Mouse (Mus musculus): ENCODE data around the gene Notch3.
A peak's percentile ranks its signal among the peaks of the same experiment; 100 is the strongest.
"Not testable (repeated sequence)": the region's sequence is repeated elsewhere in the genome, so short reads cannot be mapped to it uniquely, and the experiment has no call there.

The Notch3 gene

GRCm38 (mm10) chr17:32117287-32117871, 49.3 kb downstream of the Notch3 start:
- no peak for DNase-seq

DNA sequence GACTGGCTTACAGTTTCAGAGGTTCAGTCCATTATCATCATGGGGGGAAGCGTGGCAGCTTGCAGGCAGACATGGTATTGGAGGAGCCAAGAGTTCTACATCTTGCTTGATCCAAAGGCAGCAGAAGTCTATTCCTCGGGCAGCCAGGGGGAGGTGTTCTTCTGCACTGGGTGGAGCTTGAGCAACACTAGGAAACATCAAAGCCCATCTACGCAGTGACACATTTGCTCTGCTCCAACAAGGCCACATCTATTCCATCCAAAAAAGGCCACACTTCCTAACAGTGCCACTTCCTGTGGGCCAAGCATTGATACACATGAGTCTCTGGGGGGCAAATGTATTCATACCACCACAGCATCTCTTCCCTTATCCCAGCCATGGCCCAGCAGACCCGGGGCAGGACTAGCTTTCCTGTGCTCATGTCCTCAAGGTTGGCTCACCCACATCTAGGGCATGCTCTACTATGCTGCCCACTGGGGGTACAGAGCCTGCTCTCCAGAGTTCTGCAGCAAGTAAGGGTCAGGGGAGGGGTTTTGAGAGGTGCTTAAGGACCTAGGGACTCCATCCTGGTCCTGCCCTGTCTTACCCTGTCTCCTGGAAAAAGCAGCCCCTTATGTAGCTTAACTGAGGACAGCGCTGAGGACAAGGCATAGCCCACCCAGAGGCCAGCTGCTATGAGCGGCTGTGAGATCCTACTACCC, 49.9 kb downstream of the Notch3 start:
- no peak for DNase-seq

DNA sequence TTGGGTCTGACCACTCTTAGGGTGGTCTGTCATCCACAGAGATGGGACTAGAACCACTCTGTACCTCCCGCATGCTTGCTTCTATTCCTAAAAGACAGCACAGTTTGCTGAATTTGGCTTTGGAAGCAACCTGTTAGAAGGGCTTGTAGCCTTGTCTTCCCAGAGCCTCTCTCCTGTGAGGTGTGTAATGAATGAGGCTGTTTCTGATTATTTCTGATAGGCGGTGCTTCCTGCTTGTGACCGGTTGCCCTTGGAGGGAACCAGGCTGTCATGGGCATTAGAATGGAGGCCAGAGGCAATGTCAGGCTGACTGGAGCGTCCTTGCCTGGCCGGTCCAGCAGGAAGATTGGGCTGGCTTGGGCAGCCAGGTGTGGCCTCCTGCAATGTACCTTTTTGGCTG, 52.2 kb downstream of the Notch3 start:
- not testable (repeated sequence) for DNase-seq

DNA sequence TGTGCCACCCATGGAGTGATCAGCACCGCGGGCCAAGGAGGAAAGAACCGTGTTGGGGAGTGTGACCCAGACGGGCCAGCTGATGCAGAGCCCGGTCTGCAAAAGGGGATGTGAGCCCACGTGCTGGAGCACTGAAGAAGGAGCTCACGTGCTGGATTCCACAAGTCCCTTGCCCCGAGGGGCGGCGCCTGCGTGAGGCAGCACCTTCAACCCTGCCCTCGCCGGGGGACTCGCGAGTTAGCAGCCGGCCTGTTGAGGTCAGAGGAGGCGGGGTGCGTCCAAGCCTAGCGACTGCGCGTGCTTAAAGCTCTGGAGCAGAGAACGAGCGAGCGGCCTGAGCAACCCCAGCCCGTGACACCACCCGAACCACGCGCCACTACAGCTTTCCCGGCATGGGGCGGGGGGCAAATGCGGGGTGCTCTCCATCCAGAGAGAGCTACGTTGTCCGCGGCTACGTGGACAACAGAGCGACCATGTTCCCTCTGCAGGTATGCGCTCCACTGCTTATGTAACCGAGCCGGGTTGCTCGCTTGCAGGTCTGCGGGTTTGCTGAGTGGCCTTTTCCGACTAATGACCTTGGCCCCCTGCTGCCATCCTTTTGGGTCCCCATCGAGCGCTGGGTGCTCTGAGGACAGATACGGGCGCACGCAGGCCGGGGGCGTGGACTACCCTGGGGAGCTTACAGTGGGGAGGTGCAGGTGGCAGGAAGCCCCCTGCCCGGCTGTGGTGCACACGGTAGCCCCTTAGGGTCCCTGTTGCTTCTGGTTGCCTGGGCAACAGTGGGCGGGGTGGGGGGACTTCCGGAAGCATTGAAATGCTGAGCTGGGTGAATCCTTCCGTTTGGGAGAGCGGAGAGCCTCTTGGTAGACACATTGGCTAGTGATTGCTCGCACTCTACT, 52.9 kb downstream of the Notch3 start:
- peak; percentile 71 for DNase-seq

GRCm38 (mm10) chr17:32113255-32113522, 53.5 kb downstream of the Notch3 start:
- peak; percentile 45 for DNase-seq

DNA sequence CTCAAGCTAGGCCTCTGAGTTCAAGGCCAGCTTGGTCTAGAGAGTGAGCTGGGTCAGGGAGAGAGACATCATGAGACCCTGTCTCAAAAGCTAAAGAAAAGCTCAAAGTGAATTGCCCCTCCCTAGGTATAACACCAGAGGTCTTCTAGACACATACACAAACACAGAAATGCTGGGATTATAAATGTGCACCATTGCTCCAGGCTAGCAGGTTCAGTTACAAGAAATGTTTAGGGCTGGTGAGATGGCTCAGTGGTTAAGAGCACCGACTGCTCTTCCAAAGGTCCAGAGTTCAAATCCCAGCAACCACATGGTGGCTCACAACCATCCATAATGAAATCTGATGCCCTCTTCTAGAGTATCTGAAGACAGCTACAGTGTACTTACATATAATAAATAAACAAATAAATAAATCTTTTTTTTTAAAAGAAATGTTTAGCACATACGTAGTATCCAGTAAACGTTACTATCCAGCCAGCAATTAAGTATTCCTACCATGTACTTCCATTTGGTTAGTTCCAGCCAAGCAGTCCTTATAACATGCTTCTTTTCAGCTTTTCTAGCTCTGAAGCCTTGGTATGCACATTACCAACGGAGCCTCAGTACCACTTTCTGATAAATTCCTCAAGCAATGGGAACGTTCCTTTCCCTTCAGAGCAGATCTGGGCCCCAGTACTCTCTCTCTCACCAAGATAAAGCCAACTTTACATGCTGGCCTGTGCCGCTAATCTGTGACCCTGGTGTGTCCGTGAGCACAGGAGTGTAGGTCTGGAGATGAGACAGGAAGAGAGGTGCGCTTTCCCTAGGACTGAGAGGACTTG, 54.0 kb downstream of the Notch3 start:
- DNase-seq = no peak

DNA sequence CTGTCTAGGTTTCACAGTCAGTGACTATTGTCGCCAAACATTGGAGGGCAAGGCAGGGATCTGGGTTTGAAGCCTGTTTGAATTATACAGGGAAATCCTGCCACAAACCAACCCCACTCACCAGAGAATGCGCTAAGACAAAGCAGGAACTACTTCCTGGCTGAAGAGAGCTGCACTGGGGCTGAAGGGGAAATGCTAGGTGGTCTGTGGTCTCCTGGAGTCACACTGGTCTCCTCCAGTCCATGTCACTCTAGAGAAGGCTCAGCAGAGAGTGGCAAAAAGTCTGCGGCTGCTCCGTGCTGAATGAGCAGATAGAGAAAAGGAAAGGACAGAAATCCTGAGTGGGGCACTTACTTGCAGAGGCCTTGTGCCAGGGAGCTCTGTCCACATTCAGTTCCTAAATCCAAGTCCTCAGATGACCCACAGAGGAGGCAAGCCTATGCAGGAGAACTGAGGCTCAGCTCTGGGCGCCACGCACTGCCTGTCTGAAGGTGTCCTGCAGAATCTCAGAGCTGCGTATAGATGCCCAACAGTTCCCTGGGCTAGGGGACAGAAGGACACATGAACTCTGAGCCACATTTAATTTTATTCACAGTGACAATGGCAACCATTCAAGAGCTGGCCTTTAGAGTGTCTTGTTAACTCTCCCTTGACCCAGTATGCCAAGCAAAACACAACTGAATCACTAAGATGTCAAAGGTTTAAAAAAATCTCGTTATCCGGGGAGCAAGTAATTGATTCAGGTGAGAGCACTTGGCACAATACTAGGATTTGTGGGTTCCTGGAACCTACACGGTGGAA, 55.5 kb downstream of the Notch3 start:
- no peak for DNase-seq

DNA sequence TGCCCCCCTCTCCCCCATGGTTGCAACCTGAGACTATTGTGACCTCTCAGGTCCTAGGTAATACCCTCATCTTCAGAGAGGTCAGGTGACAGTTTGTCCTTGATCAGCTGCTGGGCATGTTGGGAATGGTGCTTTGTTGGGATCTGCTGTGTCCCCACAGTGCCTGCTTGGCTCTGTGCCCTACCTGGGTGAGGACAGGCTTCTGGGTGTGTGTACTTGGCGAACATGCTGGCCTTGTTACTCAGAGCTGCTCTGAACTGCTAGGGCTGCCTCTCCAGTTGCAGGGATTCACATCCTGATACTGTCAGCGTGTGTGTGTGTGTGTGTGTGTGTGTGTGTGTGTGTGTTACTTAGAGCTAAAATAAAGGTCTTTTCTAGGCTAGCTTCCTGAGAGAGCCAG, 56.2 kb downstream of the Notch3 start:
- no peak for DNase-seq

DNA sequence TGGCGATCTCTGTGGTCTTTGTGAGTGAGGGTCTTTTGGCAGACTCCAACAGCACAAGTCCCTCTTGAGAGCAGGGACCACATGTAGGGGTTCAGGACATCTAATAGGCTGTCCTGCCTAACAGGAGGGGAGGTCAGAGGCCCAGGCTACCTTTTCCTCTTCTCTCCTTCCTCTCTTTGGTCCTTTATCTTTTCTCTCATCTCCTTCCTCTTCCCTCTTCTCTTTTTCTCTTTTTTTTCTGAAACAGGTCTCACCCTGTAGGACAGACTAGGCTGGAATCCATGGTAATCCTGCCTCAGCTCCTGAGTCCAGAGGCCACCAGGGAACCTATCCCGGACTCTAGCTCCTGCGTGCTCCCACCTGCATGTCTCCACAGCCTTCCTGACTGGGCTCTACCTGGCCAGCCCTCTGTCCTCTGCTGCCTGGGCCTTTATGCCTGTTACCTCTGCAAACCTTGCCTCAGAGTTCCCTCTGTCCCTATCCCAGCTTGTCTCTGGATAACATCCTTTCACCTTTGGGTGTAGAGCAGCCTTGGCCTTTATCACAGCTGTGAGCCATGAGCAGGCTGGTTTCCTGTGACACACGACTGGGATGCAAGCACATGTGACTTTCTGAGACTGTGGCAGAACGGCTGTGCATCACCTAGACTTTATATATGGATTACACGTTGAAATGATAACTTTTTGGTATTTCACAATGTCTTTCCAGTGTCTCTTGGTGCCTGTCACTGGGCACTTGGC, 57.3 kb downstream of the Notch3 start:
- no peak for DNase-seq

- not testable (repeated sequence) for DNase-seq
Observed at GRCm38 (mm10) chr17:32108320-32109011, 58.2 kb downstream of the Notch3 start.

DNA sequence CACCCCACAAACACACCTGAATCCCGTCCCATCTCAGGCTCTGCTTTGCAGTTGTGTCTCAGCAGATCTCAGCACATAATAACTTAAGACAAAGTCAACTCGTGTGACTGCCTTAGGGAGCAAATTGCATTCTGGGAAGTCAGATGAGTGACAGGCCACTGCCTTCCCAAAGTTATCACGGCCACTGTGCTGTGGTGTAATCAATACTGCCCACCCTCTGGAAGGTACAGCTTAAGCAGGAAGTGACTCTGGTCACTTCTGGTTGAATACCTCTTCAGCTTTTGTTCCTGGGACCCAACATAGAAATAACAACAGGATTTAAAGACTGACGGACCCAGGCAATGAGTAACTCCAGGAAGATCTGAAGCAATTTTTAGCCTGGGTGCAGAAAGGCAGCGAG, 58.8 kb downstream of the Notch3 start:
- no peak for DNase-seq

DNA sequence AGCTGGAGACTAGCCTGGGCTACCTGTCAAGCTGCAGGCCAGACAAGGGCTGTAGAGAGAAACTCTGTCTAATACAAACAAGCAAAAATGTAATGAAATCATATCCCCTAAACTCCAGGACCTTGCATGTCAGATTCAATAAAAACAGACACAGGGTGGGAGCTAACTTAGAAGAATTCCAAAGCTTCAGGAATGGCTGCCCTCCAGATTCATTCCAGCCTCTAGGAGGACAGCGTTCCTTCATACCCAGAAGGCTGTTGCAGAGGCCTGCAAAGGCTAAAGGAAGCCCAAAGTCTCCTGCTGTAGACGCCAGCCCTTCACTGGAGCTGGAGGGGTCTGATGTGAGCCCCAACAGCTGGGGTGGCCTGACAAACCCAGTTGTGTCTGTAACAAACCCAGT, 60.3 kb downstream of the Notch3 start:
- DNase-seq = no peak

- no peak for DNase-seq
Observed at GRCm38 (mm10) chr17:32103054-32103453, 63.6 kb downstream of the Notch3 start.

GRCm38 (mm10) chr17:32099943-32100586, 66.6 kb downstream of the Notch3 start:
- no peak for DNase-seq

DNA sequence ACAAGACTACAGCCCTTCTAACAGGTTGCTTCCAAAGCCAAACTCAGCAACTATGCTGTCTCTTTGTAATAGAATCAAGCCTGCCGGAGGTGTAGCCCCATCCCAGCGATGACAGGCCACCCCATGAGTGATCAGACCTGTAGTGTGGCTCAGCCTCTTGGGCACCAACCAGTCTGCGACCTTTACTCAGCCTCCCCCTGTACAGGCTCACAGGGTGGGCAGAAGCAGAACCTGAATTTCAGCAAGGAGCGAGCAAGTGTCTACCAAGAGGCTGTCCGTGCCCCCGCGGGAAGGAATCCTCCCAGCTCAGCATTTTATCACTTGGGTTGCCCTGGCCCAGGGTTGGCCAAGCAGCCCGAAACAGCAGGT, 67.1 kb downstream of the Notch3 start:
- no peak for DNase-seq

DNA sequence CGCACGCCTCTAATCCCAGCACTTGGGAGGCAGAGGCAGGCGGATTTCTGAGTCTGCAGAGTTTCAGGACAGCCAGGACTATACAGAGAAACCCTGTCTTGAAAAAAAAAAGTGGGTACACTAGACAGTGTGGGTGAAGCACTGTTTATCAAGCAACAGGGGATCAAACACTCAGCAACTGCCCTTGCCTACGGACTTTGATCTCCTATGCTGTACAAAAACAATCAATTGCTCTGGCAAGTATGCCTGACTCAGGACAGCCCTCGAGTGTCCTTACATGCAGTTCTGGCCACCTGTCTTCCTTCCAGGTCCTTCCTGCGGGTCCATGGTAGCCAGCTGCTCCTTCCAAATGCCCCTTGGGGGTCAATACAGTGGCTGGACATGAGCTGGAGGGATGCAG, 67.7 kb downstream of the Notch3 start:
- not testable (repeated sequence) for DNase-seq

- no peak for DNase-seq
Observed at GRCm38 (mm10) chr17:32097676-32098075, 69.0 kb downstream of the Notch3 start.

- DNase-seq = no peak
Observed at GRCm38 (mm10) chr17:32092895-32093294, 73.8 kb downstream of the Notch3 start.

DNA sequence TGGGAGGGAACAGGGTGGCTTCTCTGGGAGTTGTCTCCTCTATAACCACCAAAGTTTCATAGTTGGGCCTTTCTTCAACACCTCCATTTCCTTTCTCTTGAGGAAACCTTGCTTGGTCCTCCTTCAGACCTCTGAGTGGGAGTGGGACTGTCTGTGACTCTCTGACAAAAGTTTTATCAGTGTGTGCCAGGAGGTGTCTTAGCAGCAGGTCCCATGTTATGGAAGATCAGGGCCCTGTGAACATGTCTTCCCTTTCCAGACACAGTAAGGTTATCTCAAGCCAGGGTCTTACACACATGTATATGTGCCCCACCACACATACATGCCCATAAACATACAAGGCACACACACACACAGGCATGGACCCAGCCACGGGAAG, 74.4 kb downstream of the Notch3 start:
- DNase-seq = no peak

Data from cerebellum, adult 9-10 months (tissue).